Mouse (Mus musculus): ENCODE measurements around the gene Faf1. TPM values are rescaled to one million over a fixed set of nuclear protein-coding genes. Genes with fewer than 3 reads are reported as not detected.

Faf1 gene
- total and polyA plus RNA-seq, 3 experiments, result 34.9 to 52.8 (median 38.2) TPM

- dilution Hi-C loops (cut with MboI; ENCODE audit: extremely low pct_ligation_motif_present, extremely low pct_unique_long_range_greater_than_20kb, low sequenced_read_pairs), result no loop called here
- H3K9ac ChIP-seq (ENCODE audit: insufficient read depth, low read depth), result peak overlapping the region; percentile 82
- in situ Hi-C loops (cut with MboI; ENCODE audit: low pct_ligation_motif_present, low pct_unique_long_range_greater_than_20kb, low sequenced_read_pairs), result no loop called here
- peak; percentile 19 for DNase-seq (ENCODE audit: extremely low read depth)
- no peaks in the 10 kb centered on the region for H3K27me3 ChIP-seq (replicated peaks)
- H3K9me3 ChIP-seq (replicated peaks; ENCODE audit: low read length), result no peaks in the 10 kb centered on the region
- H3K79me2 ChIP-seq (replicated peaks; ENCODE audit: control insufficient read depth, extremely low read depth, insufficient read depth, poor library complexity, severe bottlenecking), result peaks cover 22% of the 10 kb centered on the region
- peaks cover 0 to 5% of the 10 kb centered on the region in 2 experiments for H3K36me3 ChIP-seq (replicated peaks in 1 of 2; ENCODE audit: control insufficient read depth in 1 of 2, insufficient read depth in 1 of 2, low read length in 1 of 2)
- no peak overlapping the region for H3K27ac ChIP-seq (ENCODE audit: insufficient read depth, low read depth)
- H3K4me3 ChIP-seq (replicated peaks in 1 of 3; ENCODE audit: low read depth in 2 of 3, low read length in 2 of 3, poor library complexity in 1 of 3), result peak overlapping the region; percentile 68 to 92 (median 86)
- TF ChIP-seq TCF12 (IDR thresholded peaks at IDR 0.05; ENCODE audit: low read depth, low read length), result no peak
- TF ChIP-seq CHD2 (IDR thresholded peaks at IDR 0.05; ENCODE audit: low read length), result no peak
- no peak for TF ChIP-seq EP300 (IDR thresholded peaks at IDR 0.05; ENCODE audit: low read length)
- no peak for TF ChIP-seq ZC3H11A (IDR thresholded peaks at IDR 0.05; ENCODE audit: low read depth, low read length)
- TF ChIP-seq ZKSCAN1 (IDR thresholded peaks at IDR 0.05; ENCODE audit: borderline replicate concordance, low read depth, low read length), result no peak
- TF ChIP-seq HCFC1 (IDR thresholded peaks at IDR 0.05; ENCODE audit: low read depth, low read length), result no peak
- peak overlapping the region; percentile 80 for H3K4me2 ChIP-seq (ENCODE audit: insufficient read depth, low read depth, poor library complexity, severe bottlenecking)
- H3K4me1 ChIP-seq (ENCODE audit: control insufficient read depth in 1 of 2, insufficient read depth in 2 of 2), result peaks cover 0 to 26% of the 10 kb centered on the region in 2 experiments; a peak in 2 of 4 replicates
These were observed 833 bp downstream of the Faf1 start for GRCm38 (mm10) chr4:109677221-109677620.

GRCm38 (mm10) chr4:109683561-109683960 lies 7.2 kb downstream of the Faf1 start:
- H3K9me3 ChIP-seq (replicated peaks; ENCODE audit: low read length), result no peaks in the 10 kb centered on the region
- H3K4me3 ChIP-seq (replicated peaks in 1 of 3; ENCODE audit: low read depth in 2 of 3, low read length in 2 of 3, poor library complexity in 1 of 3), result no peak overlapping the region
- H3K79me2 ChIP-seq (replicated peaks; ENCODE audit: control insufficient read depth, extremely low read depth, insufficient read depth, poor library complexity, severe bottlenecking), result peaks cover 16% of the 10 kb centered on the region; the same call in 1 of the 2 replicates
- TF ChIP-seq BHLHE40 (IDR thresholded peaks at IDR 0.05; ENCODE audit: low read depth, low read length) (0 out of 2 replicates have a peak, but pooled peaks have one; percentile 31), CTCF (conservative IDR thresholded peaks at IDR 0.05 in 1 of 2, IDR thresholded peaks at IDR 0.05 in 1 of 2; ENCODE audit: low read depth in 2 of 2, low read length in 2 of 2) (no peak), USF2 (conservative IDR thresholded peaks at IDR 0.05; ENCODE audit: low read depth, low read length) (no peak), MXI1 (IDR thresholded peaks at IDR 0.05; ENCODE audit: low read depth, low read length) (no peak), ZNF384 (IDR thresholded peaks at IDR 0.05; ENCODE audit: low read depth, low read length) (no peak), CHD1 (IDR thresholded peaks at IDR 0.05; ENCODE audit: low read depth, low read length) (no peak), SIN3A (IDR thresholded peaks at IDR 0.05; ENCODE audit: low read length) (no peak), MAX (IDR thresholded peaks at IDR 0.05; ENCODE audit: low read length) (no peak), MAFK (IDR thresholded peaks at IDR 0.05; ENCODE audit: insufficient replicate concordance, low read length) (no peak), RCOR1 (conservative IDR thresholded peaks at IDR 0.05; ENCODE audit: low read depth, low read length) (no peak), JUND (conservative IDR thresholded peaks at IDR 0.05; ENCODE audit: low read depth, low read length) (0 out of 2 replicates have a peak, but pooled peaks have one; percentile 11), SMC3 (IDR thresholded peaks at IDR 0.05; ENCODE audit: low read depth, low read length) (no peak)
- in situ Hi-C loops (cut with MboI; ENCODE audit: low pct_ligation_motif_present, low pct_unique_long_range_greater_than_20kb, low sequenced_read_pairs), result no loop called here
- peak; percentile 21 for DNase-seq (ENCODE audit: extremely low read depth)
- no peak overlapping the region for H3K9ac ChIP-seq (ENCODE audit: insufficient read depth, low read depth)
- no peak overlapping the region for H3K27ac ChIP-seq (ENCODE audit: insufficient read depth, low read depth)
- dilution Hi-C loops (cut with MboI; ENCODE audit: extremely low pct_ligation_motif_present, extremely low pct_unique_long_range_greater_than_20kb, low sequenced_read_pairs), result no loop called here
- peaks cover 0 to 39% of the 10 kb centered on the region in 2 experiments for H3K36me3 ChIP-seq (replicated peaks in 1 of 2; ENCODE audit: control insufficient read depth in 1 of 2, insufficient read depth in 1 of 2, low read length in 1 of 2)
- no peaks in the 10 kb centered on the region for H3K27me3 ChIP-seq (replicated peaks)
- H3K4me2 ChIP-seq (ENCODE audit: insufficient read depth, low read depth, poor library complexity, severe bottlenecking), result no peak overlapping the region
- peaks cover 0 to 19% of the 10 kb centered on the region in 2 experiments; a peak in 2 of 4 replicates for H3K4me1 ChIP-seq (ENCODE audit: control insufficient read depth in 1 of 2, insufficient read depth in 2 of 2)
